Mouse (Mus musculus): ENCODE data around the gene Wdr76.

DNA sequence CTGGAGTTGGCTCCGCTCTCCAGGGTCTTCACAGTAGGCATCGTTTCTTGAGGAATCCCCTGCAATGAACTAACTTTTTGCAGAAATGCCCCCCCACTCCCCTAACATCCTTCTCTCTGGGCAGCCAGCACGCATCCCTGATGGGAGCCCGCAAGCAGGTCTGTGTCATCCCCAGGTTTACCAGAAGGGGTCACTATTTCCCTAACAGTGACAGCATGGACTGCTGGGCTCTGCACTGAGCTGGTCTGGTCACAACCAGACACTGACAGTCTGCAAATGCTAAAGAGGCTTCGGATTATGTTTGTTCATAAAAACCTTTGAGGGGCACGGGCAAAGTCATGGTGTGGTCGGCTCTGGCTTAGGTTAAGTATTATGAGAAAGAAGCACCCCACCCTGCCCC lies 65.3 kb downstream of the Wdr76 start:
- TF ChIP-seq POLR2A (IDR thresholded peaks at IDR 0.05; ENCODE audit: control insufficient read depth, low read depth, low read length) (no peak), CTCF (IDR thresholded peaks at IDR 0.05; ENCODE audit: control insufficient read depth, insufficient read depth, insufficient replicate concordance, low read depth, low read length) (peak; percentile 78)
